Comparison of ENCODE assay signal across 18 mouse cellular contexts in genomic region chr14:11665046-11665445, GRCm38 (mm10).
"Had no signal": no experiment of that assay in that cellular context is flagged by ENCODE, and none has a peak within 500 bp of the region (broad histone marks: within the 10 kb centered on the region; RNA-seq: fewer than 3 reads in every experiment).

No protein-coding gene starts in this region.

- H3K4me3 ChIP-seq: heart, embryonic 12.5 days; hindbrain, embryonic 13.5 days; hindbrain, embryonic 15.5 days; kidney, embryonic 15.5 days; limb, embryonic 10.5 days; limb, embryonic 12.5 days; liver, embryonic 13.5 days had no signal

- H3K27ac ChIP-seq: hindbrain, embryonic 13.5 days; kidney, embryonic 15.5 days; kidney, postnatal 0 days; limb, embryonic 10.5 days; liver, embryonic 13.5 days had no signal

- DNase-seq: forebrain, postnatal 0 days; heart, postnatal 10 days; kidney, adult 11 months; kidney, adult 2 months; kidney, adult 9 months; kidney, postnatal 14 days; kidney, postnatal 36 days; layer of hippocampus, adult 9-11 months; layer of hippocampus, postnatal 36 days; liver; liver, embryonic 13.5 days had no signal
